In the genomic region with DNA sequence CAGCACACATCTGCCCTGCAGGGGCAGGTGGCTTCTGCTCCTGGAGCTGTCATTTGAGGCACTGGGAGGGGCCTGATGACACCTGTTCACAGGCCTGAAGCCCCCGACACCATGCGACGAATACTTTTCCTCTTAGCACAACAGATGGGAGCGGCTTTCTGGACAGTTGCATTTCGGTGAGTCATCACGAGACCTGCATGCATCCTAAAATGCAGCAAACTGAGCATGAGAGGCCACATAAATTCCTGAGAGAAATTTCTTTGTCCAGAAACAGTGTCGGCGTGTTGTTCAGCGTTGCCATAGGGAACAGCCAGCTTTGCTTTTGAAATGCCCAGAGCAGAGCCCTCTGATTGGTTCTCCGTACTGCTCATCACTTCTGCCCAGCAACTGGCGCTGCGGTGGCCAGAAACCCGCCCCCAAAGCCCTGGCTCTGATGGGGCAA, we compare ENCODE assay signal across 8 mouse cellular contexts. TPM values are rescaled to one million over a fixed set of nuclear protein-coding genes. Genes with fewer than 3 reads are reported as not detected.
DNase-seq lines count a peak whose midpoint lies in the region; ATAC-seq and TF ChIP-seq lines count a peak whose summit lies in the region.

No protein-coding gene starts in this region.

- peak overlapping the region; percentile 48 for H3K4me3 ChIP-seq in hindbrain, embryonic 10.5 days
- H3K4me3 ChIP-seq in lung, embryonic 15.5 days: peak overlapping the region; percentile 34
- H3K4me3 ChIP-seq in olfactory bulb, adult 2 months (ENCODE audit: insufficient read depth, low read depth, low read length): peak overlapping the region; percentile 45

- no peaks in the 10 kb centered on the region for H3K36me3 ChIP-seq in hindbrain, embryonic 10.5 days
- no peaks in the 10 kb centered on the region for H3K36me3 ChIP-seq in lung, embryonic 15.5 days

- peak; percentile 68 for ATAC-seq in frontal cortex, adult (ENCODE audit: low TSS enrichment)
- ATAC-seq in lung, embryonic 15.5 days (ENCODE audit: borderline replicate concordance, extremely low read depth, low FRiP score, low TSS enrichment): peak; percentile 83

- TF ChIP-seq CTCF in olfactory bulb, adult 2 months (IDR thresholded peaks at IDR 0.05; ENCODE audit: insufficient read depth, low read depth, low read length): no peak

- H3K9me3 ChIP-seq in hindbrain, embryonic 10.5 days: no peaks in the 10 kb centered on the region
- no peaks in the 10 kb centered on the region for H3K9me3 ChIP-seq in lung, embryonic 15.5 days

- H3K4me2 ChIP-seq in lung, embryonic 15.5 days: peak overlapping the region; percentile 64

- DNase-seq in MN1 (ENCODE audit: low spot score): peak; percentile 89
- peak; percentile 86 for DNase-seq in cerebellum, adult 9-10 months
- peak; percentile 91 for DNase-seq in hindbrain, embryonic 10.5 days (ENCODE audit: low spot score)
- peak; percentile 90 for DNase-seq in layer of hippocampus, adult 9-10 months (ENCODE audit: low spot score)
- peak; percentile 66 to 82 for DNase-seq in thymus, adult 18-20 months

- no peaks in the 10 kb centered on the region for H3K27me3 ChIP-seq in hindbrain, embryonic 10.5 days (ENCODE audit: insufficient read depth, poor library complexity, severe bottlenecking)
- H3K27me3 ChIP-seq in lung, embryonic 15.5 days: no peaks in the 10 kb centered on the region

- TF ChIP-seq POLR2A in olfactory bulb, adult 2 months (IDR thresholded peaks at IDR 0.05; ENCODE audit: insufficient read depth, low read depth, low read length): no peak

- peak overlapping the region; percentile 92 for H3K27ac ChIP-seq in hindbrain, embryonic 10.5 days
- H3K27ac ChIP-seq in lung, embryonic 15.5 days: no peak overlapping the region
- peak overlapping the region; percentile 32 for H3K27ac ChIP-seq in olfactory bulb, adult 2 months (ENCODE audit: insufficient read depth, low read depth, low read length)

- H3K4me1 ChIP-seq in hindbrain, embryonic 10.5 days (replicated peaks): peaks cover 72% of the 10 kb centered on the region
- peaks cover 49% of the 10 kb centered on the region for H3K4me1 ChIP-seq in lung, embryonic 15.5 days
- peaks cover 28% of the 10 kb centered on the region for H3K4me1 ChIP-seq in olfactory bulb, adult 2 months (ENCODE audit: control insufficient read depth, insufficient read depth, low read length)

- WGBS in hindbrain, embryonic 10.5 days: 2% methylated on average over 13 of the region's 13 CpGs
- WGBS in lung, embryonic 15.5 days: 3% methylated on average over 13 of the region's 13 CpGs
- under 1% methylated on average over 13 of the region's 13 CpGs for WGBS in olfactory bulb, adult 2 months

- peak overlapping the region; percentile 20; the same call in 1 of the 2 replicates for H3K9ac ChIP-seq in lung, embryonic 15.5 days

RNA-seq across cellular contexts. Expression of a gene that starts 1.8 kb away (rescaled TPM):
- polyA plus RNA-seq in hindbrain, embryonic 10.5 days (2016; fragmentation: Nextera tagmentation; extraction: Ambion mirVana): 11.0 and 13.9 TPM in 2 replicates
- 8.9 and 9.9 TPM in 2 replicates for polyA plus RNA-seq in lung, embryonic 15.5 days (2015; fragmentation: Nextera tagmentation; extraction: Ambion mirVana)
- polyA plus RNA-seq in olfactory bulb, adult 2 months (2012; ENCODE audit: insufficient read depth, insufficient read length, low replicate concordance, missing spikeins): not detected in 2 replicates

RNA-seq across cellular contexts. Expression of a gene that starts 20.0 kb away (rescaled TPM):
- not detected in 2 replicates for polyA plus RNA-seq in hindbrain, embryonic 10.5 days (2016; fragmentation: Nextera tagmentation; extraction: Ambion mirVana)
- polyA plus RNA-seq in lung, embryonic 15.5 days (2015; fragmentation: Nextera tagmentation; extraction: Ambion mirVana): not detected in 2 replicates
- not detected in 2 replicates for polyA plus RNA-seq in olfactory bulb, adult 2 months (2012; ENCODE audit: insufficient read depth, insufficient read length, low replicate concordance, missing spikeins)
